Mouse (Mus musculus) embryo, embryonic 10 days (tissue): ENCODE measurements around the gene Sh3d21.

ENCODE experiments used
- DNase-seq: peaks from one replicate; pipeline ENCODE4 v3.0.0-alpha.2; 2015; ENCODE audit warnings: low spot score

The Sh3d21 gene

DNA sequence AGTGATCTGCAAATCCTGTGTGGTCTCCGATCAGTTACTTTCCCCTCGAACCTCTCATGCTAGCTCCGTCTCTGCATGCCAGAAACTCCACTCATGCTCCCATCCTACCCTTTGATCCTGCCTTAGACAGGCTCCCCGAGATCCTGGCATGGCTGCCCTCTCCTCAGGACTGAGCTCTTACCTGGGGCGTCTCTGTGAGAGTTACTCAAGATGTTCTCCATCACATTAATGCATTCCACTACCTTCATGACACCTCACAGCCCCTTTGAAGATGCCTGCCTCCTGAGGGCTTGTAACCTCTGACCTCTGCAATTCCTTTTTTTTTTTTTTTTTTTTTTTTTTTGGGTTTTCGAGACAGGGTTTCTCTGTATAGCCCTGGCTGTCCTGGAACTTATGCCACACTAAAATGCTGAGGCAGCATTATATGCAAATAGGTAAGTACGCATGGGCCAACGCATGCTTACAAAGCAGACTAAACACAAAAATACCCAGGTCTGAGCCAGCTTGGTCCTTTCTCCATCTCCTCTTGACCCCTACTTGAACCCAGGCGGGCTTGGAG lies 16.2 kb downstream of the Sh3d21 start:
- peak; percentile 51 for DNase-seq

DNA sequence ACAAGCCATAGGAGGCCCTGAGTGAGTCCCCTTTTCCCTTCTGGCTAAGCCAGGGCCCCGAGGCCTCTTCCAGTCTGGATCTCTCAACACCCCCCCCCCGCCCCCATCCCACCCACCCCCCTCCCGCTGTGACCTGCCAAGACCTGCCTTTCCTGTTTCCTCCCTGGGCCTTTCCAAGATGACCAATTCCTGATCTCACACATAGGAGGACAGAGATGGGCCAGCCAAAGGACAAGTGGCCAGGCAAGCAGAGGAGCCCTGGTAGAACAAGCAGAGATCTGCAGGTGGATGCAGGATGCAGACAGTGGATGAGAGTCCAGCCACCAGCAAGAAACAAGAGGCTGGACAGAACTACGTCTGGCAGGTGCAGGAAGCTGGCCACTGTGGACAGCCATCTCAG lies 17.9 kb downstream of the Sh3d21 start:
- no peak for DNase-seq

DNA sequence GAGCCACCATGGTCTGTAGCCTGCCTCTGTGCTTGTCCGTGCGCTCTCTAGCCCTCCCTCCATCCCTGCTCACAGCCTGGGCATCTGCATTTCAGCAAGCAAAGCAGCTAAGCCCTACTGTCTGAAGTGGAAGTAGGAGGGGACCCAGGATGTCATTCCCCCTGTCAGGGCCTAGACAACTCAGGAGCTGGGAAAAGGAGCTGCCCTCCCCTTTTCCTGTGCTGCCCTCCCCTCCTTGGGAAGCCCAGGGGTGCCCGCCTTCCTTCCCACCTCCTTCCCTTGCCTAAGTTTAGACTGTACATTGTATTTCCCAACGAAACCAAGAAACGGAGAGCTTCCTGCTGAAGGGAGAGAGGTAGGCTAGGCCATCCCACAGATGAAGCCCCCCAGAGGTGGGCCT lies 22.3 kb downstream of the Sh3d21 start:
- DNase-seq: no peak

DNA sequence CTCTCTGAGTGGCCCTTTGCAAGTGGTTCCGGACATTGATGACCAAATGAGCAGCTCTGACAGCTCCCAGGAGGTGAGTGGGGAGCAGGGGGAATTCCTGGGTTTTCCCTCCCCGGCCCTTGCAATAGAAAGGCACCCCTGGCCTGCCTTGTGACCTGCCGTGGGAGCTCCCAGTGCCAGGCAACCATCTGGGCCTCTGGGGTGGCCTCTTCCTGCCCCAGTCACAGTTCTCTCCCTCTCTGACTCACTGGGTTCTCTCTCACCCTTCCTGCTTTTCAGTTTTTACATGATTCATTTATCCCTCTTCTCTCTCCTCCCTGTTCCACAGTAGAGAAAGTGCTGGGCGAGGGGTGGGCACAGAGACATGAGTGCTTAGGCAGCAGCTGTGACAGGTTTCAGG lies 25.5 kb downstream of the Sh3d21 start:
- DNase-seq: no peak

DNA sequence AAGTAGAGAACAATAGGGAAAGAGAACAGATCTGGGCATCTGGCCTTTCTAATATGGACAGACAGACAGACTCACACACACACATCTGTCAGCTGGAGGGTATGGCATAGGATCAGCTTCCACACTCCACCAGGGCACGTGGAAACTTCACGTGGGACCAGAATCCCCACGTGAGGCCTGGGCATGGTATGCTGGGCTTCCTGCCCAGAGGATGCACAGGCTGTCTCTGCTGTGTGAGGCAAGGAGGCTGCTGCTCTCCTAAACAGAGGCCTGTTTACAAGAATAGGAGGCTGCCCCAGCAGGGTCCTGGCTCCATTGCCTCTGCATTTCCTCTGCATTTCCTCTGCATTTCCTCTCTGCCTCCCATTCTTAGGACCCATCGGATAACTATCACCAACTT lies 28.7 kb downstream of the Sh3d21 start:
- DNase-seq: no peak

DNA sequence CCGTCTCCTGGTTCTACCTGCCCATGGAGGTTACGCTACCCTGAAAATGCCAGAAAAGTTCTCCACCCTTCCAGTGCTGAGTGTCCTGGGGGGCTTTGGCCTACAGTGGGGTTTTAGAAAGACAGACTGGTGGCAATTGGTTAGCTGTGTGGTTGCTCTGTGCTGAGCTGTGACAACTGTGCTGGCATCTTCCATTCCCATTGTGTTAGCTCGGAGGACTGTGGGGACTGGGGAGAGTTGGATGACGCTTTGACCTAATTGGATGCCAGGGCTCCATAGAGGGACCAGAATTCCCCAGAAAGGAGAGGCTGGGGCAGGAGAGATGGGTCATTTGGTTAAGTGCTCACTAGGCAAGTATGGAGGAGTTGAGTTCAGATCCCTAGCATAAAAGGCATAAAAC lies 29.1 kb downstream of the Sh3d21 start:
- no peak for DNase-seq

DNA sequence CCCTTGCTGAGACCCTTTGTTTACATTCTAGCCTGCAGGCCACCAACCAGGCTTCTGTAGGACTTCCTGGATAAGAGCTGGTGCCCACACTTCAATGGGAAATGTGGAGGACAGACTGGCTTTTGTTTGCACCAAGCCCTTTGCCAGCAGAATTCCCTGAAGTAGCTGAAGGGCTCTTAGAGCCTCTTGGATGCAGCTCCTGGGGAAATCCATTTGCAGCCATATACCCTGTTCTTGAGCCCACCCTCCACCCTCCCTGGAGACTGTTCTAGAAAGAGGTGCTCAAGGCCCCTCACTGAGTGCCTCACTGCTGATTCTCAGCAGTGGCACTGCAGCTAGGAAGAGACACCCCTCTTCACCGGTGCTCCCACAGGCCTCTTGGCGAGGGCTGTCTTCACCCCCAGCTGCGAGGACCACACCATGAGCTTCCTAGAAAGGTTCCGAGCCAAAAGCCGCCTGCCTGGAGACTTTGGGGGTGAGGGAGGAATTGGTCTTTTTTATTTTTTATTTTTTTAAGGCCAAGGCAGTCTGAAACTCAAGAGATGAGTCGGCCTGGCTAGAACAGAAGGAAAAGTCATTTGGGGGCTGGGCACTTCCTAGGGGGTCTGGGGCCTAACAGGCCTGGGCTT lies 30.5 kb downstream of the Sh3d21 start:
- DNase-seq: no peak

DNA sequence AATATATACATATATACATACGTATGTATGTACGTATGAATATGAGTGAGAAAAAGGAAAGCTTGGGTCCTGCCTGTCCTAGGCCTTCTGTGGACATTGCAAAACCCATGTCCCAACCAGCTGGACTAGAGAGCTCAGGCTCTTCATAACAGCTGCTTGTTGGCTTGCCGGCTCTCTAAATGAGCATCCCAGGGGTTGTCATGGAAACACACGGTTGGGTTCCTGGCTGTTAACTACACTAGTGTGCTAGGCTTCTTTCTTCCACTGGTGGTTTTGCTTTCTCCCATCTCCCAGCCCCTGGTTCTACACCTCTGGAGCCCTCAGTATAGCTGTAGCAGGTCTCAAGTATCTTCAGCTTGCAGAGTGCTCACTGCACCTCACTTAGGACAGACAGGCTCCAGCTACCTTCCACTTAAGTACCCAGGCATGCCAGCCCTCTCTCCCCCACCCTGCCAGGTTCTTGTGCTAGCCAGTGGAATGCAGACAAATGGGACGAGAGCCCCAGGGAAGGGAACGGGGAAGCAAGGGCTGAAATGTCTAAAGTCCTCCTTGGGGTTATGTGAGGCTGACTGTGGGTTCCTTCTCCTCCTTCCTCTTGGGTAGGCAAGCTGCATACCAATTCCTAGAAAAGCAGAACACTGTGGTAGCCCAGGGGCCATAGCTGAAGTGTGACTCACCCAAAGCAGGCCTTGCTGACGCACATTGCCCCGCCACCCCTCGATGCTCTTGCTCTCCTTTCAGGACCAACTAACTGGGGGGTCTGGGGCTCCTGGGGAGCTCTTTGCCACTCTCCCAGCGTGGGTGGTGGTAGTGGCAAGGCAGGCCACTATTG lies 31.8 kb downstream of the Sh3d21 start:
- peak; percentile 66 for DNase-seq

DNA sequence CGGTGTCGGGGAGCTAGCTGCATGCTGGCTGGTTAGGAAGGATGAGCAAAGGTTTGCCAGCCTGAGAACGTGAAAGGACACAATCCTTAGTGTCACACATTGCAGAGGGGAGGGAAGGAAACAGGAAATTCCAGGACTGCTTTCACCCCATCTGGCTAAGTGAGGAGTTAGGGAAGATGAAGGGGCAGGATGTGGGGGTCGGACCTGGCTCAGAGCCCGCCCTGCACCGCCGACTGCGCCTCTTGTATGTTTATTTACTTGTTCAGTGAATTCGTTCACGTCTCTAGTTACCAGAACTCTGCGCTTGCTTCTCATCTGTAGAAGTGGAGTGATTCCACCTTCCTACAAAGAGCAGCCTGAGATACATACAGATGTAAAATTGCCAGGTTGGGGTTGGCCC lies 32.8 kb downstream of the Sh3d21 start:
- DNase-seq: peak; percentile 67

DNA sequence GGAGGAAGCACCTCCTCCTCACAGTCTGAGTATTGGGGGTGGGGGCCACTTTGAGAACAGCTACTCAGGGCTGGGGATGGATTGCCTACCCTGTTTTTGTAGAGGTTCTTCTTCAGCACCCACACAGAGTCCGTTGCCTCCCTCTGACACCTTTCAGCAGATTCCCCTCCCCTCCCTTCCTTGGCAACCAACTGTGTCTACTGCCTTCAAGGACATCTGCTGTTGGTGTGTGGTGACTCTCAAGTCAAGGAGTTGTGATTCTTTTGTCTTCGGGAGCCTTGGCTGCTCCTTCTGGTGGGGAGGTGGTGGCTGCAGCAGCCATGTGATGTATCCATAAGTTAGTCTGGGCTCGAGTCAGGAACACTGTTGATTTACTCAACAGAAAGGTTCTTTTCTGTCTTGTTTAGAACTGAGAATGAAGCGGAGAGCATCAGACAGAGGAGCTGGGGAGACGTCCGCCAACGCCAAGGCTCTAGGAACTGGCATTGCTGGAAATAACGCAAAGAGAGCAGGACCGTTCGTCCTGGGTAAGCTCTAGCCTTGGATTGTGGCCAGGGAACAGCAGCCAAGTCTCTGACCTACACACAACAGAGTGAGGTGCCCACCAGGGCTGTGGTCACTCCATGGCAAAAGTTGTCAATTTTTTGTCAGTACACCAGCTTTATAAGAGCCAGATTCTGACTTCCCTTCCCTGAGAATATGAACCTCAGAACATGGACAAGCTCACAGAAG lies 39.8 kb downstream of the Sh3d21 start:
- DNase-seq: no peak

DNA sequence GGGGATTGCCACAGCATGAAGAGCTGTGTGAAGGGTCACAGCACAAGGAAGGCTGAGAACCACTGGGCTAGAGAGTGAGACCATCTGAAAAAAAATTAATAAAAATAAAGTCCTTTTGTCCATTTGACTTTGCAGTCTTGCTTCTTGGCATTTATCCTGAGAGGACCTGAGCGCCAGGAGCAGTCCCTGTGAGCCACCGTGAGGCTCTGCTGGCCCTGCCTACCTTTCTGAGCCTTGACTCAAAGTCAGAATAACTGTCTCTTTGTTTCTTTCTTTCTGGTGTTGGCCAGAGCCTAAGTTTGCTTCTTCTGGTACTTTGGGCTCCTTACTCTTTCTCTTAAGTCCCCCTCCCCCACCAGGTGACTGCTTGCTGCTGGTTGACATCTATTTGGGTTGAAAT lies 42.8 kb downstream of the Sh3d21 start:
- no peak for DNase-seq

DNA sequence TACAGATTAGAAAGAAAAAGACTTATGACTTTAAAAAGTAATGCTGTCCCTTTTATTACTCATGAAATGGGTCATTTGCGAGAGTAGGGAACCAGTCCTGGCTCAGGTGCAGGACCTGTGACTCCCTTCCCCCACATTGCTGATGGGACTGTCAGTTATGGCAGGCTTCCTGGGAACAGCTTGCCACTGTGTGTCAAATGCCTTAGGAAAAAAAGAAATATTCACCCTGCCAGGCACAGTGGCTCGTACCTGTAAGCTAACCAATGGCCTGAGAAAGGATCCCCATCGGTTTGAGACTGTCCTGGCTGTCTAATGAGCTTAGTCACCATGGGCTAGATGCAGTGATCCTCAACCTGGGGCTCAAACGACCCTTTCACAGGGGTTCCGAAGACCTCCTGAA lies 43.2 kb downstream of the Sh3d21 start:
- DNase-seq: no peak

DNA sequence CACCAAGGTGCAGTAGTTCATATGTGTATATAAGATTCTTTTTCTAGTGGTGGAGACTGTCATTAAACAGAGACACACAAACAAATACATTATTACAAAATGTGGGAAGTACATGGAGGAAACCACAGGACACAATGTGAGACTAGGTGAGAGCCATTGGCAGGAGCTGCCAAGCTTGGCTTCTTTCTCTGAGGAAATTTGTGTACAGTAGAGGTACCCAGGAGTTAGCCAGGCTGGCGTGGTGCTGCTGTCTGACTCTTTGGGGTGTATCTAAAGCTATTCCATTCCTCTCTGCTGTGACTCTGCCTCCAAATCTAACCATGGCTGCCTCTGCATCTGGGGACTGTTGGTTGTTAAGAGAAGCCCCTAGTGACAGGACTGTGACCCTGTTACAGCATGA lies 44.2 kb downstream of the Sh3d21 start:
- no peak for DNase-seq

DNA sequence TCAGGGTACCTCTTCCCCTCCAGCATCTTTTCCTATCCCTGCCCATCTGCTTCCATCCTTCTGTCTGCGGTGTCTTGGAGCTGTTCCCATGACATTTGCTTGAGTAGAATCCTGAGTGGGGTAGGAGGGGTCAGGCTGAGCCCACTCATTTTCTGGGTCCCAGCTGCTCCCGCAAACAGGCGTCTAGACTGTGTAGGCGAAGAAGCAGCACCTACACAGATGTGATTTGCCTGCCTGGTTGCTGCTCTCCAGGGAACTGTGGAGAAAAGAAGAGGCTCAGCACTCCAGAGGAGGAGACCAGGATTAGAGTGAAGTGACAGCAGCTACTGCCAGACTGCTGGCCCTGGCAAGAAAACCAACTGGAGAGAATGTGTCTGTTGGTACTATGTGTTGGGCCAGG lies 44.6 kb downstream of the Sh3d21 start:
- no peak for DNase-seq

DNA sequence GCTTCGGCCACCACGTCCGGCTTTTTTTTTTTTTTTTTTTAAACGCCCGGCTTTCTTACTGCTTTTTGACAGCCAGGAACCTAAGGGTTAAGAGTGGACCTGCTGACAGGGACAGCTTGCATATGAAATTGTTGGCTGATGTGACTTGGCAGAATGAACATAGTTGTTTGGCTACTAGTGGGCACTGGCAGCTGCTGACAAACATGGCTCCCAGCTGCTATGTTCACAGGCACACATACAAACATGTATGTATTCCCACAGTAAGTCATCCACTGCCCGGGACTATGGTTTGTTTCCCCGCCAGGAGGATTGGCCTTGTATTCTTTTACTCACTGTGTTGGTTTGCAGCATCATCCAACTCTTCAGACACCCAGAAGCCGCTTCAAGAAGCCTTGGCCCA lies 46.2 kb downstream of the Sh3d21 start:
- DNase-seq: no peak

DNA sequence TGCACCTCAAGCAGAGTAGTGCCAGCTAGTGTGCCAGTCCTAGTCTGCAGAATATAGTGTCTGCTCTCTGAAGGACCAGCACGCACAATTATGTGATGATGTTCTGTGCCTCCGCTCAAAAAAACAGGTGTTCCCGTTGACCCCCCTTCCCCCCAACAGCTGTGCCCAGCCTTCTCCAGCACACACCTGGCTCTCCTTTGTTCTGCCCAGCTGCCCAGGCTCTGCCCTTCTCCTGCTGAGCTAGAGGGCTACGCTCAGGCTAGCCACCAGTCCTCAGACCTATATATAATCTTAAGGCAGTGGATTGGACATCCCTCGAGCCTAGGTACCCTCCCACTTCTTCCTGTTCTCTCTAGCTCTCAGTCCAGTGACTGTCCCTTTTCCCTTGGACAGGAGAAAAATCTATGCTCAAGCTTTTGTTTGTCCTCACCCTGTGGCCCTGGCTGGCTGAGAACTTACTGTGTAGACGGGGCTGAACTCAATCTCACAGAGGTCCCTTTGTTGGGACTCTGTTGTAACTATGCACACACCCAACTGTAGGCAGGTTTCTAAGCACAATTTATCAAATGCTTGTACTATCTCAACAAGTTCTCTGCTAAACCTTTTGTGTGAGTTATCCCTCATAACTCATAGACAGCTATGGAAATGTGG lies 47.3 kb downstream of the Sh3d21 start:
- no peak for DNase-seq

DNA sequence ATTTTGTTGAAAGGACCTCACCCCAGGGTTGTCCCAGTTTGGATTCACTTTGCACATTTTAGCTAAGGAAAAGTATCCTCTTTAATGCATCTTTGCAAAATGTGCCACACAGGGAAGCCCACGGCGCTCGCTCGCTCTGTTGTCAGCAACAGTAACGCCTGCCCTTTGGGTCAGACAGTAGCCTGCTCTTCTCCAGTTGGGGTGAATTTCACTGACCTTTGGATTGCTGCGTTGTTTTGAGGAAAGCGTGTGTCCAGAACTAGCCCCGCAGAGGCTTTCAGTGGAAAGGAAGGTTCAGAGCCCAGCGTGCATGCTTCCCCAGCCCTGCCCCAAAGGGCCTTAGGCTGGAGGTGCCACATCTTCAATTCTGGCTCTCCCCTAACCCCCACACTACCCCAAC lies 47.9 kb downstream of the Sh3d21 start:
- DNase-seq: no peak

DNA sequence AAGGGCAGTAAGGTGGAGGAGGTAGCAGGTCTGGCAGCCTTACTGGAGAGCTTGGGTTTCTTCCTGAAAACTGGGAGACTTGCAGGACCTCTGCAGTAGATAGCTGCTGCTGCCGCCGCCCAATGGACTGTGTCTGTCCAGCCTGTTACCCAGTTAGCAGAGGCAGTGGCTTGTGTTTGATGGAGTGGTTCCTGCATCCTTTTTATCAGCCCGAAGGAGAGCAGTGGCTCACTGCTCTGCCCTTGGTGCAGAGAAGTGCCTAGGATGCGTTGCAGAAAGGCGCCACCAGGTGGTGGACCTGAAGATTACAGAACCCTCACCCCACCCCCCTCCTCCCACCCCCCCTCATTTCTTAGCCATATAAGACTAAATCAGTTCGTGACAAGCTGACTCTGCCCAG lies 49.3 kb downstream of the Sh3d21 start:
- peak; percentile 60 for DNase-seq

DNA sequence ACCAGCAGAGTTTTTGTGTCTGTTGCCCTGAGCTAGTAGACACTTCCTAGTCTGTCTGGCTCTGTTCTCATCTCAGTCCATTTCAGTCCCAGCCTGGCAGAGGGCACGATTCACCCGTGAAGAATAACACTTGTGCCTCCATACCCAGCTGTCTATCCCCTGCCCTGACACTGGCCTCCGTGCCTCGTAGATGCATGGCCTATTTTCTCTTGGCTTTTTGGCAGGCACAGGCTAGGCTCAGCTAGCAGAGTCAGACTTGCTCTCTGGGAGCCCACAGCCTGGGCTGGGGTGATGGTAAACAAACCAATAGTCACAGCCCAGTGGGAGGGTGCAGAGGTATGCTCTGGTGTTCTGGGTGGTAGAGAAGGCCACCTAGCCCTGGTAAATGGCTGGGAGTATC lies 50.0 kb downstream of the Sh3d21 start:
- DNase-seq: no peak

DNA sequence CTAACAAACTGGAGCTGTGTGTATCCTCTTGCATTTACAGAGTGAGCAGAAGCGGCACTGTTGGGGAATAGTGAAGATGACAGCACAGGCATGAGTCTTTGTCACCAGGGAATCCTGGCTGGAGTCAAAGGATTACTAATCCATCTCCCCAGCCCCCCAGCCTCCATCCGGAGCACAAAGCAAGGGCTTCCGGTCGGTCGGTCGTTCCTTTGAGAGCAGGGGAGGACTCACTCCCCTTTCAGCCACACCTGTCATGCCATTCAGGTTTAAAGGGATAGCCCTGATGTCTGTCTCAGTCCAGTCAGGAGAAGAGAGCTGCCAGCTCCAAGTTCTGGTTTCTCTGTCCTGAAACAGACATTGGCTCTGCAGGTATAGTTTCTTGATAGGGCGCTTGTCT lies 52.1 kb downstream of the Sh3d21 start:
- no peak for DNase-seq

DNA sequence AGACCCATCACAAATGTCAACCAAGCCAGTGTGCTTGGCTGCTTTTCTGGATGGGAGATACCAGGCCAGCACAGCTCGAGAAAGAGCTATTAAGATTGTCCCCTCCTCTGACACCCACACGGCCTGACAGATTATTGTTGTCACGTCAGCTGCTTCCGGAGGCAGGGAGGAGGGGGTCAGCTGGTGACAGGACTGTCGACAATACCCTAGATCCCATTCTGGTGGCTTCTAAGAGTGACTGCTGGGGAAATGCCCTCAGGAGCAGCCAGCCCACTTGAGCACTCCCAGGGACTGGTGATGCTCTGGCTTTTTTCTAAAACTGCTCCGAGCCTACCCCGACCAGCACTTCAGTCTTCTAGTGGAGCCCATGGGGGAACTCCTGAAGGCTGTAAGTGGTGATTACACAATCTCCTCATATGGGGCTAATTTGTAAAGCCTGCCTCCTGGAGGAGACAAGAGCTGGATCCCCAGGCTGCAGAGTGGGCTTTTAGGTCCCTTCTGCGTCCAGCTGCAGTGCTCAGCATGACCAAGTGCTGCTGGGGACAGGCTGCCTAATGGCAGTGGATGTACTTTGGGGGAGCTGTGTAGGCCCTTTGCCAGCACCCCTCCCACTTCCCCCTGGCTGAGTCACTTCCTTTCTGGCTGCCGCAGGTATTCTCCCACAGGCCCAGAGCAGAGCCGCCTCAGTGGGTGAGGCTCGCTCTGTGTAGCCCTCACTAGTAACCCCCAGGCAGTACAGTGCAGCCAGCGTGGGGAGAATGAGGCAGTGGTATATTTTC lies 52.7 kb downstream of the Sh3d21 start:
- DNase-seq: no peak
